Mouse (Mus musculus): ENCODE data around the gene Ppm1m. TPM values are rescaled to one million over a fixed set of nuclear protein-coding genes. Genes with fewer than 3 reads are reported as not detected.

The Ppm1m gene
- total and polyA plus RNA-seq, 2 experiments: 13.7 to 22.7 TPM

DNA sequence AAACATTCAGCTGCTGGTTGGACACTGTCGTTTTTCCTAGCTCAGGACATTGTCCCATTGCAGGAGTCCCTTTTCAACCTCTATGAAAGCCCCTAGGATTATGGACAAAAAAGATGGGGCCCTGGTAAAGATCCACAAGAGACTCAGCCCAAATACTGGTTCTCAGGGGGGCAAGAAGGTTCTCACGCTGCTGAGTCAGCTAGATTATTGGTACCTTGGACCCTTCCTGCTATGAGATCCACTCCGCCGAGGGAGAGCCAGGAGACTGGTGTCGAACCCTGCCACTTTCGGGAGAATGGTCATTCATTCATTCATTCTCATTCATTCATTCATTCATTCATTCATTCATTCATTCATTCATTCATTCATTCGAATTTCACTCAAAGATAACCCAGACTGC is 17.4 kb upstream of the Ppm1m start:
- Histone ChIP-seq H3K27ac (replicated peaks; ENCODE audit: insufficient read depth, low read depth, low read length) (no peak overlapping the region), H3K36me3 (ENCODE audit: control insufficient read depth, insufficient read depth, low read length) (no peaks in the 10 kb centered on the region), H3K9ac (ENCODE audit: low read depth, low read length) (no peak overlapping the region), H3K79me2 (ENCODE audit: control insufficient read depth, insufficient read depth, low read length) (no peaks in the 10 kb centered on the region), H3K27me3 (ENCODE audit: control insufficient read depth, insufficient read depth, low read length) (no peaks in the 10 kb centered on the region), H3K4me1 (ENCODE audit: control insufficient read depth, insufficient read depth, low read length) (no peaks in the 10 kb centered on the region), H3K4me3 (ENCODE audit: insufficient read depth, low read depth, low read length) (no peak overlapping the region)
- 91% methylated on average over 7 of the region's 7 CpGs for WGBS
- TF ChIP-seq CTCF (IDR thresholded peaks at IDR 0.05; ENCODE audit: low read depth, low read length): no peak
- TF ChIP-seq POLR2A (IDR thresholded peaks at IDR 0.05; ENCODE audit: extremely low read depth, insufficient read depth, low read length): no peak
- DNase-seq (ENCODE audit: extremely low read depth, low read depth, low spot score): no peak

DNA sequence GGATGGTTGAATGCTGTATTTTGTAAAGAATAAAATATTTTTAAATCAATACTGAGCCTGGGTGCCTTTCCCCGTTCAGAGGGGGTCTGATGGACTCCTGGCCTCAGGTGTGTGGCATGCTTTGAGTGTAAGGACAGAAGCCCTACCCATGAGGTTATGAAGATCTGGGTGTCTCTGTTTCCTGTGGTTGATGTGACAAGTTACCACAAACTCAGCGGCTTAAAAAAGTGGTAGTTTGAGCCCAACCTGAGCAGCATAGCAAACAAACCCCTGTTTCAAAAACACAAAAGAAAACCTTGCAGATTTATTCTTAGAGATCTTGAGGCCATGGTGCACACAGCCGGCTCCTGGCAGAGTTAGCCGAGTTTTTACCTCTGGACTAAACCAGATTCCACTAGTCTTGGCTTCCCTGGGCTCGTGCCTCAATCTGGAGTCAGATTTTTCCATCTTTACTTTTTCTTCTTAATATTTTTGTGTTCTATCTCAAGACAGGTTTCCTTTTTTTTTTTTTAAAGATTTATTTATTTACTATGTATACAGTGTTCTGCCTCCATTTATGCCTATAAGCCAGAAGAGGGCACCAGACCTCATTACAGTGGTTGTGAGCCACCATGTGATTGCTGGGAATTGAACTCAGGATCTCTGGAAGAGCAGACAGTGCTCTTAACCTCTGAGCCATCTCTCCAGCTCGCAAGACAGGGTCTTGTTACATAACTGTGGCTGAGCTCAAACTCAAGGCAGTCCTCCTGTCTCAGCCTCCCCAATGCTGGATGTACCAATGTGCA is 16.0 kb upstream of the Ppm1m start:
- H3K9ac ChIP-seq (ENCODE audit: low read depth, low read length): no peak overlapping the region
- no peaks in the 10 kb centered on the region for H3K4me1 ChIP-seq (ENCODE audit: control insufficient read depth, insufficient read depth, low read length)
- no peaks in the 10 kb centered on the region for H3K36me3 ChIP-seq (ENCODE audit: control insufficient read depth, insufficient read depth, low read length)
- 74% methylated on average over 6 of the region's 6 CpGs for WGBS
- DNase-seq (ENCODE audit: extremely low read depth, low read depth, low spot score): no peak
- no peaks in the 10 kb centered on the region for H3K27me3 ChIP-seq (ENCODE audit: control insufficient read depth, insufficient read depth, low read length)
- no peak for TF ChIP-seq POLR2A (IDR thresholded peaks at IDR 0.05; ENCODE audit: extremely low read depth, insufficient read depth, low read length)
- no peak for TF ChIP-seq CTCF (IDR thresholded peaks at IDR 0.05; ENCODE audit: low read depth, low read length)
- H3K4me3 ChIP-seq (ENCODE audit: insufficient read depth, low read depth, low read length): no peak overlapping the region
- H3K79me2 ChIP-seq (ENCODE audit: control insufficient read depth, insufficient read depth, low read length): no peaks in the 10 kb centered on the region
- H3K27ac ChIP-seq (replicated peaks; ENCODE audit: insufficient read depth, low read depth, low read length): no peak overlapping the region

DNA sequence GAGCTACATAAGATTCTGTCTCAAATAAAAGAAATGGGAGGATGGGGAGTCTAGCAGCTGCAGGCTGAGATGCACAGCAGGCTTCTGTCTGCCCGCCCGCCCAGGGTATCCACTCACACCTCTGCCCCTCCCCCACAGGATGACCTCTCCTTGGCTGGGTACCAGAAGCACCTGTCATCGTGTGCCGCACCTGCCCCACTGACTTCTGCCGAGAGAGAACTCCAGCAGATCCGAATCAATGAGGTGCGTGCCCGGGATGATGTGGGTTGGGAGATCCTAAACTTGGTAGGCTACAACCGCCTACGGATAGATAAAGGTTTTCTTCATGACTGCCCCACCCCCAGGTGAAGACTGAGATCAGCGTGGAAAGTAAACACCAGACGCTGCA is 13.0 kb upstream of the Ppm1m start:
- Histone ChIP-seq H3K79me2 (ENCODE audit: control insufficient read depth, insufficient read depth, low read length) (no peaks in the 10 kb centered on the region), H3K36me3 (ENCODE audit: control insufficient read depth, insufficient read depth, low read length) (no peaks in the 10 kb centered on the region), H3K4me1 (ENCODE audit: control insufficient read depth, insufficient read depth, low read length) (no peaks in the 10 kb centered on the region), H3K27ac (replicated peaks; ENCODE audit: insufficient read depth, low read depth, low read length) (no peak overlapping the region), H3K9ac (ENCODE audit: low read depth, low read length) (no peak overlapping the region), H3K4me3 (ENCODE audit: insufficient read depth, low read depth, low read length) (no peak overlapping the region), H3K27me3 (ENCODE audit: control insufficient read depth, insufficient read depth, low read length) (no peaks in the 10 kb centered on the region)
- TF ChIP-seq POLR2A (IDR thresholded peaks at IDR 0.05; ENCODE audit: extremely low read depth, insufficient read depth, low read length): no peak
- no peak for TF ChIP-seq CTCF (IDR thresholded peaks at IDR 0.05; ENCODE audit: low read depth, low read length)
- WGBS: 66% methylated on average over 12 of the region's 12 CpGs
- DNase-seq (ENCODE audit: extremely low read depth, low read depth, low spot score): no peak

DNA sequence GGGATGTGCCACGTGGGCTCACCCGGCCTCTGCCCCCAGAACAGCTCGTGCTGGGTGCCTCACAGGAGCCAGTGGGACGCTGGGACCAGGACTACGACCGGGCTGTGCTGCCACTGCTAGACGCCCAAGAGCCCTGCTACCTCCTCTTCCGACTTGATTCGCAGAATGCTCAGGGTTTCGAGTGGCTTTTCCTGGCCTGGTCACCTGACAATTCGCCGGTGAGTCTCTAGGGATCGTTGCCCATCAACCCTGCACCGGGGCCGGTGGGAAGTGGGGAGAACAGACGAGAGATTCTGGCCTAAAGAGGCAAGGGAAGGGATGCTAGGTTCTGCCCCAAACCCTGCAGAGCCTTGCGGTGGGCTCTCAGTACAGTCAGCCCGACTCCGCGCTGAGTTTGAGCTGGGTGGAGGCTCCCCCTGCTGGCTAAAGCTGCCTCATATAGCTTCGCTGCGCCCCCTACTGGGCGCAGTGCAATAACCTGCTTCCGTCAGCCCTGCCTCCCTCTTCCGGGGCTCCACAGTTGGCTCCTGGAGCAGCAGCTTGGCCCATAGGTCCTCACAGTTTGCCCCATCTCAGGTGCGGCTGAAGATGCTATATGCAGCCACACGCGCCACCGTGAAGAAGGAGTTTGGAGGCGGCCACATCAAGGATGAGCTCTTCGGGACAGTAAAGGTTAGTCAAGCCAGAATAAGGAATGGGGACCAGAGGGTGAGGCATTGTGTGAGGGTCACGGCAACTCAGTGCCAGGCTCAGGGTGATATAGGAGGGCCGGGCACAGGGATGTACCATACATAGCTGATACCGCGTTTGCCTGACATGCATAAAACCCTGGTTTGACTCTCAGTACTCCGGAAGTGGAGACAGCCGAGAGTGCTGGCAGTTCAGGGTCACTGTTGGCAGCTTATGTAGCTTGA is 12.4 kb upstream of the Ppm1m start:
- Histone ChIP-seq H3K4me3 (ENCODE audit: insufficient read depth, low read depth, low read length) (peak overlapping the region; percentile 31), H3K27ac (replicated peaks; ENCODE audit: insufficient read depth, low read depth, low read length) (no peak overlapping the region), H3K27me3 (ENCODE audit: control insufficient read depth, insufficient read depth, low read length) (no peaks in the 10 kb centered on the region), H3K9ac (ENCODE audit: low read depth, low read length) (peak overlapping the region; percentile 61), H3K4me1 (ENCODE audit: control insufficient read depth, insufficient read depth, low read length) (no peaks in the 10 kb centered on the region), H3K36me3 (ENCODE audit: control insufficient read depth, insufficient read depth, low read length) (no peaks in the 10 kb centered on the region), H3K79me2 (ENCODE audit: control insufficient read depth, insufficient read depth, low read length) (no peaks in the 10 kb centered on the region)
- TF ChIP-seq CTCF (IDR thresholded peaks at IDR 0.05; ENCODE audit: low read depth, low read length) (peak; percentile 100), POLR2A (IDR thresholded peaks at IDR 0.05; ENCODE audit: extremely low read depth, insufficient read depth, low read length) (no peak)
- peak; percentile 67 for DNase-seq (ENCODE audit: extremely low read depth, low read depth, low spot score)
- WGBS: 18% methylated on average over 37 of the region's 37 CpGs

DNA sequence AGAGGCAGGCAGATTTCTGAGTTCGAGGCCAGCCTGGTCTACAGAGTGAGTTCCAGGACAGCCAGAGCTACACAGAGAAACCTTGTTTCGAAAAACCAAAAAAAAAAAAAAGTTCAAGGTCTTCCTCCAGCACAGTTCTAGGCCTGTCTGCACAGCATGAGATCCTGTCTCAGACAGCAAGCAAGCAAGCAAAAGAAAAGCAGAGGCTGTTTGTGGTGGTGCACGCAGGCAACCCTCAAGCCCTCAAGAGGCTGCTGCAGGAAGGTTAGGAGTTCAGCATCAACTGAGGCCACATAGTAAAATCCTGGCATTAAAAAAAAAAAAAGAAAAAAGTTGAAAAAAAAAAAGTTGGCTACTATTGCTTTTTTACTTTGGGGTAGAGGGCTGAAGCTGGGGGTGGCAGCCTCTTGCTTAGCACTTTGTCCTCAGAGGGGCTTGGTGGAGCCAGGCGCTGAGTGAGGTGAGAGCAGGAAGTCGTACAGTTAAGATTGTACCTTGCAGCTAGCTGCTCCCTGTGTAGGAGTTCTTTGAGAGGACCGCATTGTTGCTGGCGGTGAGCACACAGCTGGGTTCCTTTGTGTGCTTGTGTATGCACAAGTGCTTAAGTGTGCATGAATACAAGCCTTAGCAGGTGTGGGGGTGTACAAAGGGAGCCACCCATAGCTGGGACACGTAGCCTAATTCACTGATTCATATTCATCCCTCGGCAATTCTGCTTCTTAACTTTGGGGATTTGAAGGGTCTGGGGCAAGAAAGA is 11.5 kb upstream of the Ppm1m start:
- H3K27ac ChIP-seq (replicated peaks; ENCODE audit: insufficient read depth, low read depth, low read length): no peak overlapping the region
- WGBS: 90% methylated on average over 9 of the region's 9 CpGs
- H3K36me3 ChIP-seq (ENCODE audit: control insufficient read depth, insufficient read depth, low read length): no peaks in the 10 kb centered on the region
- no peaks in the 10 kb centered on the region for H3K79me2 ChIP-seq (ENCODE audit: control insufficient read depth, insufficient read depth, low read length)
- H3K4me1 ChIP-seq (ENCODE audit: control insufficient read depth, insufficient read depth, low read length): no peaks in the 10 kb centered on the region
- TF ChIP-seq CTCF (IDR thresholded peaks at IDR 0.05; ENCODE audit: low read depth, low read length): no peak
- no peak for TF ChIP-seq POLR2A (IDR thresholded peaks at IDR 0.05; ENCODE audit: extremely low read depth, insufficient read depth, low read length)
- no peaks in the 10 kb centered on the region for H3K27me3 ChIP-seq (ENCODE audit: control insufficient read depth, insufficient read depth, low read length)
- H3K4me3 ChIP-seq (ENCODE audit: insufficient read depth, low read depth, low read length): no peak overlapping the region
- DNase-seq (ENCODE audit: extremely low read depth, low read depth, low spot score): no peak
- no peak overlapping the region for H3K9ac ChIP-seq (ENCODE audit: low read depth, low read length)

Measured in liver, adult 2 months (tissue).